Mouse (Mus musculus) lung, postnatal 0 days (tissue): ENCODE measurements around the gene Cgnl1. TPM values are rescaled to one million over a fixed set of nuclear protein-coding genes. Genes with fewer than 3 reads are reported as not detected.

Experiments
- ATAC-seq: fragments of 200-750 bp; cut with Nextera tagmentation; 2 replicates; pipeline ENCODE4 v1.8.0; 2017; ENCODE audit warnings: moderate library complexity
- DNase-seq: peaks from one replicate; pipeline ENCODE4 v3.0.0-alpha.2; 2016; ENCODE audit warnings: low spot score
- H3K27ac ChIP-seq: fragments of 300-500 bp; sonication (generic); 2 replicates; pipeline ENCODE4 v1.5.1; 2014; ENCODE audit warnings: antibody characterized with exemption, mild to moderate bottlenecking, low read length, mixed read lengths
- H3K27me3 ChIP-seq: fragments of 300-500 bp; sonication (generic); replicated peaks from 2 replicates; pipeline ENCODE4 v1.6.1; 2014; ENCODE audit warnings: low read length, mixed read lengths; ENCODE audit not compliant: insufficient read depth
- H3K36me3 ChIP-seq: fragments of 300-500 bp; sonication (generic); 2 replicates; pipeline ENCODE4 v1.6.1; 2014; ENCODE audit warnings: low read length, mixed read lengths; ENCODE audit not compliant: insufficient read depth
- H3K4me1 ChIP-seq: fragments of 300-500 bp; sonication (generic); 2 replicates; pipeline ENCODE4 v1.6.1; 2014; ENCODE audit warnings: antibody characterized with exemption, low read depth, low read length, mixed read lengths; ENCODE audit not compliant: insufficient read depth
- H3K4me2 ChIP-seq: fragments of 300-500 bp; sonication (generic); replicated peaks from 2 replicates; pipeline ENCODE4 v1.6.1; 2014; ENCODE audit warnings: low read depth, mild to moderate bottlenecking, low read length, moderate library complexity, mixed read lengths
- H3K4me3 ChIP-seq: fragments of 300-500 bp; sonication (generic); 2 replicates; pipeline ENCODE4 v1.5.1; 2014; ENCODE audit warnings: low read depth, low read length
- H3K9ac ChIP-seq: fragments of 300-500 bp; sonication (generic); replicated peaks from 2 replicates; pipeline ENCODE4 v1.6.1; 2014; ENCODE audit warnings: low read depth, mild to moderate bottlenecking
- H3K9me3 ChIP-seq: fragments of 300-500 bp; sonication (generic); 2 replicates; pipeline ENCODE4 v1.6.1; 2016; ENCODE audit warnings: low read length, mixed read lengths
- CTCF ChIP-seq: IDR thresholded peaks from 2 replicates; pipeline ENCODE4 v1.5.1; 2016; ENCODE audit warnings: antibody characterized with exemption, mild to moderate bottlenecking
- EP300 ChIP-seq: IDR thresholded peaks from 2 replicates; pipeline ENCODE4 v1.6.1; 2016; ENCODE audit warnings: antibody characterized with exemption, mild to moderate bottlenecking, control low read depth
- WGBS: fragments of 180-500 bp; shearing (Covaris S2); extraction: QIAGEN DNeasy Blood & Tissue Kit; methylation state at CpG from one replicate; pipeline ENCODE4 v1.1.7; 2014; 5-methylcytosine and 5-hydroxymethylcytosine counted together
- polyA plus RNA-seq: library from polyadenylated mRNA; unstranded; fragments of >200 nt; fragmentation: Nextera tagmentation; extraction: Ambion mirVana; gene quantifications from 2 replicates; pipeline ENCODE4 v1.2.1, GENCODE M21; 2015

Gene Cgnl1
- polyA plus RNA-seq, 1 experiment from 2014 or later = 26.1 TPM

GRCm38 (mm10) chr9:71617363-71617762 lies 154.0 kb downstream of the Cgnl1 start:
- ATAC-seq = no peak

GRCm38 (mm10) chr9:71616185-71616584 lies 155.2 kb downstream of the Cgnl1 start:
- H3K4me1 ChIP-seq = no peaks in the 10 kb centered on the region
- peak; percentile 94 for TF ChIP-seq CTCF
- TF ChIP-seq EP300 = no peak
- WGBS = 2% methylated on average over 3 of the region's 3 CpGs
- DNase-seq (peak; percentile 86), ATAC-seq (peak; percentile 76)
- H3K9me3 ChIP-seq = no peaks in the 10 kb centered on the region
- no peak overlapping the region for H3K4me2 ChIP-seq
- H3K4me3 ChIP-seq = no peak overlapping the region
- H3K27ac ChIP-seq = no peak overlapping the region
- H3K9ac ChIP-seq = no peak overlapping the region; the same call in 1 of the 2 replicates
- H3K27me3 ChIP-seq = no peaks in the 10 kb centered on the region
- H3K36me3 ChIP-seq = no peaks in the 10 kb centered on the region

More at GRCm38 (mm10) chr9:71617363-71617762, 154.0 kb downstream of the Cgnl1 start:
- peak; percentile 43 for DNase-seq
- Histone ChIP-seq H3K36me3 (no peaks in the 10 kb centered on the region), H3K27ac (no peak overlapping the region), H3K9me3 (no peaks in the 10 kb centered on the region), H3K4me2 (no peak overlapping the region), H3K4me3 (no peak overlapping the region), H3K27me3 (no peaks in the 10 kb centered on the region), H3K9ac (no peak overlapping the region), H3K4me1 (no peaks in the 10 kb centered on the region)
- 48% methylated on average over 8 of the region's 8 CpGs for WGBS
- TF ChIP-seq EP300 (no peak), CTCF (peak; percentile 76)

- ATAC-seq (no peak), DNase-seq (peak; percentile 48)
- Histone ChIP-seq H3K36me3 (no peaks in the 10 kb centered on the region), H3K9ac (no peak overlapping the region), H3K9me3 (no peaks in the 10 kb centered on the region), H3K27ac (no peak overlapping the region), H3K4me1 (no peaks in the 10 kb centered on the region), H3K27me3 (no peaks in the 10 kb centered on the region), H3K4me3 (no peak overlapping the region), H3K4me2 (no peak overlapping the region)
- 18% methylated on average over 2 of the region's 2 CpGs for WGBS
- no peak for TF ChIP-seq EP300
- peak; percentile 87 for TF ChIP-seq CTCF
These were observed 156.8 kb downstream of the Cgnl1 start for GRCm38 (mm10) chr9:71614643-71615042.

GRCm38 (mm10) chr9:71612981-71613380 lies 158.4 kb downstream of the Cgnl1 start:
- WGBS = 81% methylated on average over 6 of the region's 6 CpGs
- peak; percentile 97 for TF ChIP-seq CTCF
- TF ChIP-seq EP300 = no peak
- DNase-seq = peak; percentile 58

GRCm38 (mm10) chr9:71611876-71612275 lies 159.5 kb downstream of the Cgnl1 start:
- Histone ChIP-seq H3K36me3 (no peaks in the 10 kb centered on the region), H3K9ac (no peak overlapping the region), H3K27me3 (no peaks in the 10 kb centered on the region), H3K9me3 (no peaks in the 10 kb centered on the region), H3K4me2 (no peak overlapping the region), H3K4me1 (peaks cover 4% of the 10 kb centered on the region; the same call in 1 of the 2 replicates), H3K27ac (no peak overlapping the region), H3K4me3 (no peak overlapping the region)
- WGBS = 64% methylated on average over 4 of the region's 4 CpGs
- DNase-seq (no peak), ATAC-seq (no peak)
- no peak for TF ChIP-seq EP300
- no peak for TF ChIP-seq CTCF

More at GRCm38 (mm10) chr9:71612981-71613380, 158.4 kb downstream of the Cgnl1 start:
- H3K4me2 ChIP-seq = no peak overlapping the region
- H3K27me3 ChIP-seq = no peaks in the 10 kb centered on the region
- no peak overlapping the region for H3K4me3 ChIP-seq
- no peak overlapping the region for H3K27ac ChIP-seq
- H3K4me1 ChIP-seq = no peaks in the 10 kb centered on the region
- no peaks in the 10 kb centered on the region for H3K36me3 ChIP-seq
- no peaks in the 10 kb centered on the region for H3K9me3 ChIP-seq
- no peak for ATAC-seq
- H3K9ac ChIP-seq = no peak overlapping the region

GRCm38 (mm10) chr9:71609010-71609409 lies 162.4 kb downstream of the Cgnl1 start:
- Histone ChIP-seq H3K4me1 (peaks cover 4% of the 10 kb centered on the region; the same call in 1 of the 2 replicates), H3K4me2 (no peak overlapping the region)
- ATAC-seq = peak; percentile 29; the same call in 1 of the 2 replicates

More at GRCm38 (mm10) chr9:71609010-71609409, 162.4 kb downstream of the Cgnl1 start:
- H3K36me3 ChIP-seq = no peaks in the 10 kb centered on the region
- no peaks in the 10 kb centered on the region for H3K9me3 ChIP-seq
- H3K27me3 ChIP-seq = no peaks in the 10 kb centered on the region
- no peak overlapping the region for H3K9ac ChIP-seq
- DNase-seq = peak; percentile 75
- no peak for TF ChIP-seq EP300
- TF ChIP-seq CTCF = no peak
- no peak overlapping the region for H3K4me3 ChIP-seq
- WGBS = 22% methylated on average over 6 of the region's 6 CpGs
- no peak overlapping the region for H3K27ac ChIP-seq
